Mouse (Mus musculus): ENCODE results near the gene Erbb3. TPM values are rescaled to one million over a fixed set of nuclear protein-coding genes. Genes with fewer than 3 reads are reported as not detected.
A peak's percentile ranks its signal among the peaks of the same experiment; 100 is the strongest.
"Not testable (repeated sequence)": the region's sequence is repeated elsewhere in the genome, so short reads cannot be mapped to it uniquely, and the experiment has no call there.

The Erbb3 gene
- polyA plus RNA-seq, 1 experiment from 2014 or later: 9.6 TPM

- no peak overlapping the region for H3K4me3 ChIP-seq (replicated peaks; ENCODE audit: low read depth, low read length)
- 93% methylated on average over 2 of the region's 2 CpGs for WGBS
- H3K9me3 ChIP-seq (replicated peaks; ENCODE audit: low read length): no peaks in the 10 kb centered on the region
- H3K36me3 ChIP-seq (ENCODE audit: insufficient read depth, low read length): peaks cover 10% of the 10 kb centered on the region; the same call in 1 of the 2 replicates
- H3K4me2 ChIP-seq (ENCODE audit: low read length): no peak overlapping the region
- H3K27me3 ChIP-seq (ENCODE audit: insufficient read depth, low read length): no peaks in the 10 kb centered on the region
- ATAC-seq (replicated peaks; ENCODE audit: low FRiP score, low read depth) (no peak), DNase-seq (ENCODE audit: low spot score) (no peak)
- H3K4me1 ChIP-seq (replicated peaks; ENCODE audit: insufficient read depth, low read length): no peaks in the 10 kb centered on the region
- TF ChIP-seq CTCF (IDR thresholded peaks at IDR 0.05; ENCODE audit: low read depth): peak; percentile 50
- no peak overlapping the region for H3K9ac ChIP-seq (ENCODE audit: low read depth, low read length)
- H3K27ac ChIP-seq: no peak overlapping the region
Observed at GRCm38 (mm10) chr10:128575063-128575462, 14.4 kb downstream of the Erbb3 start.

DNA sequence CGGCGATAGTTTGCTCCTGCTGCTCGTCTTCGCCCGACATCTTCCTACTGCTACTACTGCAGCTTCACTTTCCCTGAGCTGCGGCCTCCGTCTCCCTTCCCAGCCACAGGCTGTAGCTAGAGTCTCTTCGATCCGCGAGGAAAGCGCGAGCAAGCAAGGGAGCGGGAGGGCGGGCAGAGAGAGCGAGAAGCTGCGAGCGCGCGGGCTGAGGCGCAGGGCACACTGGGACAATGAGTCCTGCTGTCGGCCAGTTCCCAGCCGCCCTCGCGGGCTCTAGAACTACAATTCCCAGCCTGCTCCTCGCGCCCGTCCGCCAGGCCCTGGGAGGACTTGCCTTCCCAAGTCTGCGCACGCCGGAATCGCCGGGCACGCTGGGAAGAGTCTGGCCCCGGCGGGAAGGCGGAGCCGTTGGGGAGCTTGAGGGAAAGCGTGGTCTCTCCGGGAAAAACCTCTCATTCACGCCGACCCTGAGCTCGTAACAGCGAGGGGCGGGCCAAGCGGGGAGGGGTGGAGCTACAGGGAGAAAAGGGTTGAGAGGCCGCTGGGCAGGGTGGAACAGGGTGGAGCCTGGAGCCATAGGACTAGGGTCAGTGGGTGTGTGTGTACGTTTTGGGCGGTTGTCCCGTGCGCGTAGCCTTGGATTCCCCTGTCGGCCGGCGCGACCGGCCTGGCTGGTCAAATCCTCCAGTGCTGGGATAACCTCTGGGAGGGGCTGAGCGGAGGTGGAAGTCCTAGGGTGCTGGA lies 23.5 kb downstream of the Erbb3 start, which contains the start of gene Pa2g4:
Gene Pa2g4, minus strand, starts transcription at position 200 of the 744 bp plus-strand sequence.
- peak; percentile 11 for TF ChIP-seq CTCF (IDR thresholded peaks at IDR 0.05; ENCODE audit: low read depth)
- Histone ChIP-seq H3K9me3 (replicated peaks; ENCODE audit: low read length) (no peaks in the 10 kb centered on the region), H3K27ac (peak within 1 kb of the TSS; percentile 79), H3K9ac (ENCODE audit: low read depth, low read length) (peak within 1 kb of the TSS; percentile 80), H3K4me1 (replicated peaks; ENCODE audit: insufficient read depth, low read length) (0 out of 2 replicates have a peak, but pooled peaks cover 8% of the 10 kb centered on the region), H3K4me3 (replicated peaks; ENCODE audit: low read depth, low read length) (peak within 1 kb of the TSS; percentile 69), H3K36me3 (ENCODE audit: insufficient read depth, low read length) (peaks cover 18% of the 10 kb centered on the region; the same call in 1 of the 2 replicates), H3K4me2 (ENCODE audit: low read length) (peak within 1 kb of the TSS; percentile 86), H3K27me3 (ENCODE audit: insufficient read depth, low read length) (no peaks in the 10 kb centered on the region)
- ATAC-seq (replicated peaks; ENCODE audit: low FRiP score, low read depth): peak; percentile 98
- under 1% methylated on average over 58 of the region's 58 CpGs for WGBS
- DNase-seq (ENCODE audit: low spot score): peak; percentile 99

DNA sequence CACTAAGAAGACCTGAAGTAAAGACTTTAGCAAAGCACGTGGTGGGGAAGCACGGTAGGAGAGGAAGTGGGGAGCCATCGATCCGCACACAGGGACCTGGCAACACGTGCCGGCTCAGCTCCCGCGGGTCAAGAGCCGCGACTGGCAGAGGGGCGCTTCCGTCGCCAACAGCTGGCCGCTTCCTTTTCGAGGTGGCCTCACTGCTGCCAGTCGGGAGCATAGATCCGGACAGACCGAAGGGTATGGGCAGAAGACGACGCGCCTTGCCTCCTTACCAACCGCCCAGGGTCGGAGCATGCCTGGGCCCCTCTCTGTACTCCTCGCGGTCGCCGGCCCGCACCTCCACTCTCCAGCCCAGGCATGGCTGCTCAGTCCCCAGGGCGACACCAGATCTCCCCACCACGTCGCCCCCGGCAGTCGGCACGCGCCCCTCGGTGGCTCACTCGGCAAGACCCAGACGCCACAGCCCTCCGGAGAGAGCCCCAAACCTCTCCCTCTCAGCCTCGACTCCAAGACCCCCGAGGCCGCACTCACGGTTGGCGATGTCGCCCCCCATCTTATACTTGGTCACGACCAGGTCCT lies 24.2 kb downstream of the Erbb3 start:
- ATAC-seq (replicated peaks; ENCODE audit: low FRiP score, low read depth) (peak; percentile 12), DNase-seq (ENCODE audit: low spot score) (peak; percentile 39)
- TF ChIP-seq CTCF (IDR thresholded peaks at IDR 0.05; ENCODE audit: low read depth): no peak
- Histone ChIP-seq H3K9ac (ENCODE audit: low read depth, low read length) (peak overlapping the region; percentile 80), H3K36me3 (ENCODE audit: insufficient read depth, low read length) (peaks cover 25% of the 10 kb centered on the region), H3K27ac (peak overlapping the region; percentile 79), H3K27me3 (ENCODE audit: insufficient read depth, low read length) (no peaks in the 10 kb centered on the region), H3K4me1 (replicated peaks; ENCODE audit: insufficient read depth, low read length) (0 out of 2 replicates have a peak, but pooled peaks cover 8% of the 10 kb centered on the region), H3K9me3 (replicated peaks; ENCODE audit: low read length) (no peaks in the 10 kb centered on the region), H3K4me3 (replicated peaks; ENCODE audit: low read depth, low read length) (peak overlapping the region; percentile 69), H3K4me2 (ENCODE audit: low read length) (peak overlapping the region; percentile 86)
- under 1% methylated on average over 46 of the region's 46 CpGs for WGBS

- no peak overlapping the region for H3K4me2 ChIP-seq (ENCODE audit: low read length)
- H3K4me1 ChIP-seq (replicated peaks; ENCODE audit: insufficient read depth, low read length): 0 out of 2 replicates have a peak, but pooled peaks cover 8% of the 10 kb centered on the region
- H3K4me3 ChIP-seq (replicated peaks; ENCODE audit: low read depth, low read length): no peak overlapping the region
- no peaks in the 10 kb centered on the region for H3K27me3 ChIP-seq (ENCODE audit: insufficient read depth, low read length)
- H3K36me3 ChIP-seq (ENCODE audit: insufficient read depth, low read length): peaks cover 39% of the 10 kb centered on the region
- no peak for TF ChIP-seq CTCF (IDR thresholded peaks at IDR 0.05; ENCODE audit: low read depth)
- H3K9me3 ChIP-seq (replicated peaks; ENCODE audit: low read length): no peaks in the 10 kb centered on the region
- H3K27ac ChIP-seq: no peak overlapping the region
- H3K9ac ChIP-seq (ENCODE audit: low read depth, low read length): no peak overlapping the region
- no peak for DNase-seq (ENCODE audit: low spot score)
- 77% methylated on average over 6 of the region's 6 CpGs for WGBS
- no peak for ATAC-seq (replicated peaks; ENCODE audit: low FRiP score, low read depth)
Observed at GRCm38 (mm10) chr10:128563544-128563943, 25.9 kb downstream of the Erbb3 start.

- ATAC-seq (replicated peaks; ENCODE audit: low FRiP score, low read depth): no peak
- DNase-seq (ENCODE audit: low spot score): no peak
- H3K27ac ChIP-seq: no peak overlapping the region
- WGBS: 90% methylated on average over 6 of the region's 6 CpGs
- no peaks in the 10 kb centered on the region for H3K9me3 ChIP-seq (replicated peaks; ENCODE audit: low read length)
- H3K4me2 ChIP-seq (ENCODE audit: low read length): no peak overlapping the region
- no peak overlapping the region for H3K4me3 ChIP-seq (replicated peaks; ENCODE audit: low read depth, low read length)
- H3K27me3 ChIP-seq (ENCODE audit: insufficient read depth, low read length): no peaks in the 10 kb centered on the region
- no peaks in the 10 kb centered on the region for H3K4me1 ChIP-seq (replicated peaks; ENCODE audit: insufficient read depth, low read length)
- peaks cover 34% of the 10 kb centered on the region for H3K36me3 ChIP-seq (ENCODE audit: insufficient read depth, low read length)
- no peak overlapping the region for H3K9ac ChIP-seq (ENCODE audit: low read depth, low read length)
- TF ChIP-seq CTCF (IDR thresholded peaks at IDR 0.05; ENCODE audit: low read depth): no peak
Observed at GRCm38 (mm10) chr10:128556963-128557362, 32.5 kb downstream of the Erbb3 start.

DNA sequence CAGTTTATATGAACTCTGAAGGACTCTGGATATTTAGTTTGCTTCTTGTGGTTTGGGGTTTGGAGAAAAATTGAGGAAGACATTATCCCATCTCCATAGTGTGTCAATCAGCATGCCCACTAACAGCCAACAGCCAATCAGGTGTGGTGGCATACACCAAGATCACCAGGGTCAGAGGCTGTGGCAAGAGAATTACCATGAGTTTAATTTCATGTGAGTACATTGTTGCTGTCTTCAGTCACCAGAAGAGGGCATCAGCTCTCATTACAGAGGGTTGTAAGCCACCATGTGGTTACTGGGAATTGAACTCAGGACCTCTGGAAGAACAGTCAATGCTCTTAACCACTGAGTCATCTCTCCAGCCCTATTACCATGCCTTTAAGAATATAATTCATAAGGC lies 33.2 kb downstream of the Erbb3 start:
- DNase-seq (ENCODE audit: low spot score): no peak

GRCm38 (mm10) chr10:128555567-128555966 lies 33.9 kb downstream of the Erbb3 start:
- not testable (repeated sequence) for H3K4me2 ChIP-seq (ENCODE audit: low read length); DNase-seq (ENCODE audit: low spot score); H3K9me3 ChIP-seq (replicated peaks; ENCODE audit: low read length); H3K4me1 ChIP-seq (replicated peaks; ENCODE audit: insufficient read depth, low read length); H3K9ac ChIP-seq (ENCODE audit: low read depth, low read length); ATAC-seq (replicated peaks; ENCODE audit: low FRiP score, low read depth); H3K27ac ChIP-seq; H3K27me3 ChIP-seq (ENCODE audit: insufficient read depth, low read length); H3K4me3 ChIP-seq (replicated peaks; ENCODE audit: low read depth, low read length)
- peaks cover 23% of the 10 kb centered on the region for H3K36me3 ChIP-seq (ENCODE audit: insufficient read depth, low read length)
- 85% methylated on average over 1 of the region's 1 CpGs for WGBS

More for the DNA sequence above, 33.2 kb downstream of the Erbb3 start:
- no peaks in the 10 kb centered on the region for H3K27me3 ChIP-seq (ENCODE audit: insufficient read depth, low read length)
- peaks cover 28% of the 10 kb centered on the region for H3K36me3 ChIP-seq (ENCODE audit: insufficient read depth, low read length)
- H3K27ac ChIP-seq: no peak overlapping the region
- peak; percentile 51 for TF ChIP-seq CTCF (IDR thresholded peaks at IDR 0.05; ENCODE audit: low read depth)
- no peaks in the 10 kb centered on the region for H3K9me3 ChIP-seq (replicated peaks; ENCODE audit: low read length)
- no peak overlapping the region for H3K9ac ChIP-seq (ENCODE audit: low read depth, low read length)
- H3K4me2 ChIP-seq (ENCODE audit: low read length): no peak overlapping the region
- no peak overlapping the region for H3K4me3 ChIP-seq (replicated peaks; ENCODE audit: low read depth, low read length)
- H3K4me1 ChIP-seq (replicated peaks; ENCODE audit: insufficient read depth, low read length): no peaks in the 10 kb centered on the region
- no peak for ATAC-seq (replicated peaks; ENCODE audit: low FRiP score, low read depth)

GRCm38 (mm10) chr10:128550144-128550823 lies 39.2 kb downstream of the Erbb3 start:
- not testable (repeated sequence) for H3K4me2 ChIP-seq (ENCODE audit: low read length); H3K9ac ChIP-seq (ENCODE audit: low read depth, low read length); H3K4me3 ChIP-seq (replicated peaks; ENCODE audit: low read depth, low read length); ATAC-seq (replicated peaks; ENCODE audit: low FRiP score, low read depth); H3K36me3 ChIP-seq (ENCODE audit: insufficient read depth, low read length); H3K27ac ChIP-seq; H3K9me3 ChIP-seq (replicated peaks; ENCODE audit: low read length); H3K27me3 ChIP-seq (ENCODE audit: insufficient read depth, low read length); H3K4me1 ChIP-seq (replicated peaks; ENCODE audit: insufficient read depth, low read length); DNase-seq (ENCODE audit: low spot score)
- WGBS: 91% methylated on average over 11 of the region's 11 CpGs

Measured in kidney, postnatal 0 days (tissue).